Mouse (Mus musculus) lung, embryonic 16.5 days (tissue): ENCODE results near the gene Ap3d1. TPM values are rescaled to one million over a fixed set of nuclear protein-coding genes. Genes with fewer than 3 reads are reported as not detected.

Source experiments
- ATAC-seq: fragments of 200-750 bp; cut with Nextera tagmentation; 2 replicates; pipeline ENCODE4 v1.8.0; 2017; ENCODE audit warnings: low read depth, mild to moderate bottlenecking, moderate library complexity
- H3K27ac ChIP-seq: fragments of 300-500 bp; sonication (generic); 2 replicates; pipeline ENCODE4 v1.5.1; 2014; ENCODE audit warnings: mild to moderate bottlenecking, control low read depth, low read length
- H3K27me3 ChIP-seq: fragments of 300-500 bp; sonication (generic); 2 replicates; pipeline ENCODE4 v1.6.1; 2014; ENCODE audit warnings: low read depth, low read length, mixed read lengths; ENCODE audit not compliant: control insufficient read depth, insufficient read depth
- H3K36me3 ChIP-seq: fragments of 300-500 bp; sonication (generic); 2 replicates; pipeline ENCODE4 v1.6.1; 2014; ENCODE audit warnings: low read length; ENCODE audit not compliant: control insufficient read depth, insufficient read depth
- H3K4me1 ChIP-seq: fragments of 300-500 bp; sonication (generic); replicated peaks from 2 replicates; pipeline ENCODE4 v1.6.1; 2014; ENCODE audit warnings: low read length, mixed read lengths; ENCODE audit not compliant: control insufficient read depth, insufficient read depth
- H3K4me2 ChIP-seq: fragments of 300-500 bp; sonication (generic); 2 replicates; pipeline ENCODE4 v1.6.1; 2014; ENCODE audit warnings: low read depth, low read length, control low read depth
- H3K4me3 ChIP-seq: fragments of 300-500 bp; sonication (generic); 2 replicates; pipeline ENCODE4 v1.5.1; 2014; ENCODE audit warnings: mild to moderate bottlenecking, low read length, control low read depth
- H3K9ac ChIP-seq: fragments of 300-500 bp; sonication (generic); 2 replicates; pipeline ENCODE4 v1.6.1; 2014; ENCODE audit warnings: low read length, control low read depth
- H3K9me3 ChIP-seq: fragments of 300-500 bp; sonication (generic); 2 replicates; pipeline ENCODE4 v1.6.1; 2016; ENCODE audit warnings: low read length; ENCODE audit not compliant: control insufficient read depth
- WGBS: fragments of 180-500 bp; shearing (Covaris S2); extraction: QIAGEN DNeasy Blood & Tissue Kit; methylation state at CpG from one replicate; pipeline ENCODE4 v1.1.7; 2014; 5-methylcytosine and 5-hydroxymethylcytosine counted together
- polyA plus RNA-seq: library from polyadenylated mRNA; unstranded; fragments of >200 nt; fragmentation: Nextera tagmentation; extraction: Ambion mirVana; gene quantifications from 2 replicates; pipeline ENCODE4 v1.2.1, GENCODE M21; 2015

Gene Ap3d1
- polyA plus RNA-seq, 1 experiment from 2014 or later, result 59.9 TPM

GRCm38 (mm10) chr10:80754594-80755290 is 12.7 kb upstream of the Ap3d1 start, which contains the start of gene Dot1l:
TSS of gene Dot1l (plus strand) at chr10:80755206.
- Histone ChIP-seq H3K27ac (peak within 1 kb of the TSS; percentile 83), H3K4me1 (peaks cover 40% of the 10 kb centered on the region), H3K4me3 (peak within 1 kb of the TSS; percentile 96), H3K9ac (peak within 1 kb of the TSS; percentile 96), H3K9me3 (no peaks in the 10 kb centered on the region), H3K4me2 (peak within 1 kb of the TSS; percentile 99), H3K27me3 (no peaks in the 10 kb centered on the region), H3K36me3 (no peaks in the 10 kb centered on the region)
- 2% methylated on average over 18 of the region's 57 CpGs for WGBS
- ATAC-seq, result peak; percentile 93

DNA sequence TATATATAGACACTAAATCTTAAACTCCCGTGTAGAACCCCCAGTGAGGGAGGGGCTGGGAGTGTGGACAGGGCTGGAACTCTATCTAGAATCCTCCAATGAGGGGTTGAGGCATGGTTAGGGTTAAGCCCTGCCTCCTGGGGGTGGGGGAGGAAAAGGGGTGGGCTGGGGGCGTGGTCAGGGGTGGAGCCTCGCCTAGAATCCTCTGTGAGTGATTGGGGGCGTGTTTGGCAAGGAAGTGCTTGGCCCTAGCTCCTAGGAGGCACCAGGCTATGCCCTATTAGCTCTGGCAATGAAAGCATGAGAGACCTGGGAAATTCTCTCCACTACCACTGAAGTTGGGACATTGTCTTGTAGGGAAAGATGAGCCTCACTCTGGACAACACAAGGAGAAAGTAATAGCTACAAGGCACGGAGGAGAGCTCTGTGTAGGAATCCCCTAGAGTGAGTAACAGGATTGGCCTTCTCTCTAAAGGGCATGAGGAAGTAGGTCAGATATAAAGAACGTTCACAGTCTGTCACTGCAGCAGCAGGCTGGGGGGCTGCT is 10.1 kb upstream of the Ap3d1 start:
- Histone ChIP-seq H3K9me3 (no peaks in the 10 kb centered on the region), H3K36me3 (no peaks in the 10 kb centered on the region), H3K4me3 (peak overlapping the region; percentile 37), H3K4me1 (peaks cover 31% of the 10 kb centered on the region), H3K27me3 (no peaks in the 10 kb centered on the region), H3K9ac (peak overlapping the region; percentile 56), H3K27ac (peak overlapping the region; percentile 97), H3K4me2 (peak overlapping the region; percentile 62)
- WGBS, result 5% methylated on average over 6 of the region's 6 CpGs
- ATAC-seq, result peak; percentile 69

DNA sequence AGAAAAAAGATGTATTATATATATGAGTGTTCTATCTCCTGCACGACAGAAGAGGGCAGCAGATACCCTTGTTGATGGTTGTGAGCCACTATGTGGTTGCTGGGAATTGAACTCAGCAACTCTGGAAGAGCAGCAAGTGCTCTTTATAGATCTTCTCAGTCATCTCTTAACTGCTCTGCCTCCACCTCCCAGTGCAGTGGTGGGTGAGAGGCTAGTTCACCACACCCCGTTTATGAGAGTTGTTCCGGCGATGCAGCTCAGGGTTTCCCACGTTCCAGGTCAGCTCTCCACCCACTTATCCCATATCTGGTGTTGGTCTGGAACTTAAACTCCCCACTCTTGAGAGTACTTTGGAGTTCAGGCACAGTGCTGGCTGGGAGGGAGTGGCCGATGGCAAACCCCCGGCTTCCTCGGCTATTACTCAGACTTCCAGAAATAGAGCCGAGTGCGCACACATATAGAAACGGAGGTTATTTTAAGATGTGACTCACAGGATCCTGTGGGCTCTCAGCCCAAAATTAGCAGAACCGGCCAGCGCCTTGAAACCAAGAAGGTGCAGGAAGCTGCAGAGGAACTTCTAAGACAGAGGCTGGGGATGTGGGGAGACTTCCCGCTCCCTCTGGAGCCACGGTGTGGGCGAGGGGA is 9.2 kb upstream of the Ap3d1 start:
- Histone ChIP-seq H3K4me3 (peak overlapping the region; percentile 37), H3K9me3 (no peaks in the 10 kb centered on the region), H3K4me2 (peak overlapping the region; percentile 62), H3K9ac (peak overlapping the region; percentile 56), H3K36me3 (no peaks in the 10 kb centered on the region), H3K27me3 (no peaks in the 10 kb centered on the region), H3K27ac (peak overlapping the region; percentile 97), H3K4me1 (peaks cover 22% of the 10 kb centered on the region)
- 7% methylated on average over 16 of the region's 16 CpGs for WGBS
- ATAC-seq, result peak; percentile 48

DNA sequence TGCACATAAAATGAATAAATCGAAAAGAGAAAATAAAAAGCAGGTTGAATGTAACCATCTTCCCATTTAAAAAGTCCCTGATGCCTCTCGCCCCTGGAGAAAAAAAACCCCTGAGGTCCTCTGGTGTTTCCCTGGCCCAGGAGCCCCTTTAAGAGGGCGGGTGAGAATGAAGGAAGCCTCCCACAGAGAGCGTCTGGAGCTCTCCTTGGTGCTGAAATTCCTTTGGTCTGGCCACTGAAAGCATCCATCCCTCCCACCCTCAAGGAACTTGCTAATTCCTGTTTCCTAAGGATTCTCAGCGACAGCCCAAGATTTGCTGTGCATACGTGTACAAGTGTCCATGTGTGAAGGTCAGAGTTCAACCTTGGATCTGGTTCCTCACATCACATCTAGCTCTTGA is 6.5 kb upstream of the Ap3d1 start:
- Histone ChIP-seq H3K4me1 (peaks cover 15% of the 10 kb centered on the region), H3K36me3 (no peaks in the 10 kb centered on the region), H3K27ac (no peak overlapping the region), H3K27me3 (no peaks in the 10 kb centered on the region), H3K9ac (no peak overlapping the region), H3K9me3 (no peaks in the 10 kb centered on the region), H3K4me3 (no peak overlapping the region), H3K4me2 (no peak overlapping the region)
- WGBS, result 5% methylated on average over 6 of the region's 6 CpGs
- ATAC-seq, result no peak

GRCm38 (mm10) chr10:80747410-80747809 is 5.3 kb upstream of the Ap3d1 start:
- no peaks in the 10 kb centered on the region for H3K9me3 ChIP-seq
- WGBS, result 12% methylated on average over 3 of the region's 3 CpGs
- H3K36me3 ChIP-seq, result no peaks in the 10 kb centered on the region
- H3K27ac ChIP-seq, result no peak overlapping the region
- H3K4me2 ChIP-seq, result no peak overlapping the region
- H3K4me1 ChIP-seq, result peaks cover 18% of the 10 kb centered on the region
- no peak overlapping the region for H3K9ac ChIP-seq
- H3K4me3 ChIP-seq, result no peak overlapping the region
- ATAC-seq, result no peak
- no peaks in the 10 kb centered on the region for H3K27me3 ChIP-seq

DNA sequence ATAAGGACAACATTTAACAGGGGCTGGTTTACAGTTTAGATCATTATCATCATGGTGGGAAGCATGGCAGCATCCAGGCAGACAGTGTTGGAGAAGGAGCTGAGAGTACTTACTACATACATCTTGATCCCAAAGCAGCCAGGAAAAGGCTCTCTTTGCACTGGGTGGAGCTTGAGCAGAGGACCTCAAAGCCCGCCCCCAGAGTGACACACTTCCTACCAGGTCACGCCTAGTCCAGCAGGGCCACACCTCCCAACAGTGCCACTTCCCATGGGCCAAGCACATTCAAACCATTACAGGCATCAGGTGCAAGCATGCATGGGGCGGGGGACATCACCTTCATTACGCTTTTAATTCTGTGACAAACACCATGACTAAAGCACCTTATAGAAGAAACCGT is 2.2 kb upstream of the Ap3d1 start:
- no peak overlapping the region for H3K9ac ChIP-seq
- 38% methylated on average over 5 of the region's 5 CpGs for WGBS
- no peaks in the 10 kb centered on the region for H3K36me3 ChIP-seq
- no peak overlapping the region for H3K4me3 ChIP-seq
- no peak overlapping the region for H3K27ac ChIP-seq
- peaks cover 15% of the 10 kb centered on the region for H3K4me1 ChIP-seq
- no peak for ATAC-seq
- no peaks in the 10 kb centered on the region for H3K27me3 ChIP-seq
- no peaks in the 10 kb centered on the region for H3K9me3 ChIP-seq
- no peak overlapping the region for H3K4me2 ChIP-seq

DNA sequence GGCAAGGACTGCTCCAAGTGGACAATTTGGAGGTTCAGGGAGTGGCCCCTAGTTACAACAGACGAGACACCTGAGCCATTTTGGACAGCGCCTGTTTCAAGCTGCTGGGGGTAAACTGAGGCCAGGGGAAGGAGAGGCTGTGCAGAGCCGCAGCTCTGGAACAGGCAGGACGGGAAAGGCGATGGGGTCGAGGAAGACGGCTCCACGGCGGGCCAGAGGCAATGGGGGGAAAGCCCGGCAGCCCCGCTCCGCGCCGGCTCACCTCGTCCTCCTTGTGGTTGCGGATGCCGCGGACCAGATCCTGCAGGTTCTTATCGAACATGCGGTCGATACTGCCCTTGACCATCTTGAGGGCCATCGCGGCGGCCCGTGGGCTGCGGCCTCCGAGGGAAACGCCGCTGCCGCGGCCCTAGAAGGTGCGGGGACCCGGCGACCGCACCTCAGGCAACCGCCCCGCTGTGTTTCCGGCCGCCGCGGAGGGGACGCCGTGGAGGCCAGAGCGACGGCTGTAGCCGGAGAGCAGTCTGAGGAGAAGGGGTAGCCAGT is 357 bp downstream of the Ap3d1 start:
- H3K27ac ChIP-seq, result peak overlapping the region; percentile 65
- ATAC-seq, result peak; percentile 3
- no peaks in the 10 kb centered on the region for H3K36me3 ChIP-seq
- peak overlapping the region; percentile 80 for H3K4me2 ChIP-seq
- no peaks in the 10 kb centered on the region for H3K9me3 ChIP-seq
- H3K4me3 ChIP-seq, result peak overlapping the region; percentile 98
- peak overlapping the region; percentile 98 for H3K9ac ChIP-seq
- H3K4me1 ChIP-seq, result peaks cover 21% of the 10 kb centered on the region
- WGBS, result under 1% methylated on average over 43 of the region's 46 CpGs
- no peaks in the 10 kb centered on the region for H3K27me3 ChIP-seq

DNA sequence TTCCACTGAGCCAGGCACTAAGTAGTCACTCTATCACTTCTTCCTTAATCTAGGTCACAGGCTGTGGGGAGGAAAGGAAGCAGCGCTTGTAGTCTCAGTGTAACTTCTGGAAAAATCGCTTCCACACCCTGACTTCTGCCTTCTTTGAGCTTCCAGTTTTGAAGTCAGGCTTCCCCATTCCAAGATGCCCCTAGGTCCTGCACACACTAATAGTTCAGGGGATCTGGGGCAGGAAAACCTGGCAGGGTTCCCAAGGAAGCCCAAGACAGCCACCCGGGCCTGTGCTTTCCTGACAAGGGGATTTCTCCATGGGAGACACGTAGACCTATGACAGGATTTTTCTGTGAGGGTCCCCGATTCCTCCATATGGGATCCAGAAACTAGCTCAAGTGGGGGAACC is 918 bp downstream of the Ap3d1 start:
- ATAC-seq, result no peak
- no peaks in the 10 kb centered on the region for H3K36me3 ChIP-seq

DNA sequence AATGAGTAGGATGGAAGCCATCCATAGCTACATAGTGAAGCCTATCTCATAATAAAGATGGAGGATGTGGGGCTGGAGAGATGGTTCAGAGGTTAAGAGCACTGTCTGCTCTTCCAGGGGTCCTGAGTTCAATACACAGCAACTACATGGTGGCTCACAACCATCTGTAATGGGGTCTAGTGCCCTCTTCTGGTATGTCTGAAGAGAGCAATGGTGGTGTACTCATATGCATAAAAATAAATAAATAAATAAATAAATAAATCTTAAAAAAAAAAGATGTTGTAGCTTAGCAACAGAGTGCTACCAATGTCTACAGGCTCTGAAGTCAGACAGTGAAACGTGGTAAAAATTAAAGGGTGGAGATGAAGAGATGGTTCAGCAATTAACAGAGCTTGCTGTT is 3.4 kb downstream of the Ap3d1 start:
- H3K4me3 ChIP-seq, result no peak overlapping the region
- peaks cover 21% of the 10 kb centered on the region for H3K4me1 ChIP-seq
- no peak for ATAC-seq
- no peaks in the 10 kb centered on the region for H3K36me3 ChIP-seq
- no peak overlapping the region for H3K4me2 ChIP-seq
- no peaks in the 10 kb centered on the region for H3K27me3 ChIP-seq
- no peaks in the 10 kb centered on the region for H3K9me3 ChIP-seq
- no peak overlapping the region for H3K27ac ChIP-seq
- H3K9ac ChIP-seq, result no peak overlapping the region
- WGBS, result 78% methylated on average over 1 of the region's 1 CpGs

More for the DNA sequence above, 918 bp downstream of the Ap3d1 start:
- Histone ChIP-seq H3K9me3 (no peaks in the 10 kb centered on the region), H3K27ac (0 out of 2 replicates have a peak overlapping the region, but pooled peaks have one; percentile 65), H3K4me2 (peak overlapping the region; percentile 80), H3K9ac (peak overlapping the region; percentile 98), H3K27me3 (no peaks in the 10 kb centered on the region), H3K4me3 (peak overlapping the region; percentile 98), H3K4me1 (peaks cover 21% of the 10 kb centered on the region)
- 16% methylated on average over 5 of the region's 5 CpGs for WGBS
